Mouse (Mus musculus) midbrain, embryonic 12.5 days (tissue): ENCODE results near the gene Ccdc157. TPM values are rescaled to one million over a fixed set of nuclear protein-coding genes. Genes with fewer than 3 reads are reported as not detected.
"Not testable (repeated sequence)": the region's sequence is repeated elsewhere in the genome, so short reads cannot be mapped to it uniquely, and the experiment has no call there.

ENCODE experiments used
- ATAC-seq: fragments of 200-750 bp; cut with Nextera tagmentation; 2 replicates; pipeline ENCODE4 v1.8.0; 2017; ENCODE audit warnings: low read depth, moderate TSS enrichment, moderate library complexity; ENCODE audit not compliant: low FRiP score
- H3K27ac ChIP-seq: fragments of 300-500 bp; sonication (generic); replicated peaks from 2 replicates; pipeline ENCODE4 v1.5.1; 2016; ENCODE audit warnings: mild to moderate bottlenecking
- H3K27me3 ChIP-seq: fragments of 300-500 bp; sonication (generic); 2 replicates; pipeline ENCODE4 v1.6.1; 2016; ENCODE audit warnings: mild to moderate bottlenecking
- H3K36me3 ChIP-seq: fragments of 300-500 bp; sonication (generic); 2 replicates; pipeline ENCODE4 v1.6.1; 2016
- H3K4me1 ChIP-seq: fragments of 300-500 bp; sonication (generic); 2 replicates; pipeline ENCODE4 v1.6.1; 2016
- H3K4me2 ChIP-seq: fragments of 300-500 bp; sonication (generic); replicated peaks from 2 replicates; pipeline ENCODE4 v1.6.1; 2016; ENCODE audit warnings: mild to moderate bottlenecking, moderate library complexity
- H3K4me3 ChIP-seq: fragments of 300-500 bp; sonication (generic); 2 replicates; pipeline ENCODE4 v1.5.1; 2016; ENCODE audit warnings: mild to moderate bottlenecking
- H3K9ac ChIP-seq: fragments of 300-500 bp; sonication (generic); replicated peaks from 2 replicates; pipeline ENCODE4 v1.6.1; 2016; ENCODE audit warnings: mild to moderate bottlenecking, moderate library complexity
- H3K9me3 ChIP-seq: fragments of 300-500 bp; sonication (generic); 2 replicates; pipeline ENCODE4 v1.6.1; 2016; ENCODE audit warnings: mild to moderate bottlenecking
- WGBS: fragments of 180-500 bp; shearing (Covaris S2); methylation state at CpG from one replicate; pipeline ENCODE4 v1.1.7; 2016; 5-methylcytosine and 5-hydroxymethylcytosine counted together
- polyA plus RNA-seq: library from polyadenylated mRNA; unstranded; fragments of >200 nt; fragmentation: Nextera tagmentation; extraction: Ambion mirVana; gene quantifications from 2 replicates; pipeline ENCODE4 v1.2.1, GENCODE M21; 2016

The Ccdc157 gene
- polyA plus RNA-seq, 1 experiment from 2014 or later: 8.1 TPM

GRCm38 (mm10) chr11:4143281-4144062 lies 16.6 kb downstream of the Ccdc157 start:
- Histone ChIP-seq H3K4me2 (no peak overlapping the region), H3K27me3 (no peaks in the 10 kb centered on the region), H3K4me1 (no peaks in the 10 kb centered on the region), H3K9me3 (no peaks in the 10 kb centered on the region), H3K9ac (no peak overlapping the region), H3K27ac (no peak overlapping the region), H3K36me3 (peaks cover 64% of the 10 kb centered on the region), H3K4me3 (no peak overlapping the region)
- WGBS: 95% methylated on average over 21 of the region's 21 CpGs
- ATAC-seq: no peak

- Histone ChIP-seq H3K27me3 (no peaks in the 10 kb centered on the region), H3K27ac (no peak overlapping the region), H3K4me2 (no peak overlapping the region), H3K4me3 (no peak overlapping the region), H3K4me1 (peaks cover 3% of the 10 kb centered on the region; the same call in 1 of the 2 replicates), H3K9me3 (no peaks in the 10 kb centered on the region), H3K9ac (no peak overlapping the region), H3K36me3 (peaks cover 69% of the 10 kb centered on the region)
- ATAC-seq: no peak
- 86% methylated on average over 4 of the region's 4 CpGs for WGBS
These were observed 17.7 kb downstream of the Ccdc157 start for GRCm38 (mm10) chr11:4142352-4142751.

- Histone ChIP-seq H3K9ac (no peak overlapping the region), H3K36me3 (peaks cover 74% of the 10 kb centered on the region), H3K27me3 (no peaks in the 10 kb centered on the region), H3K27ac (no peak overlapping the region), H3K9me3 (no peaks in the 10 kb centered on the region), H3K4me2 (no peak overlapping the region), H3K4me3 (no peak overlapping the region), H3K4me1 (peaks cover 11% of the 10 kb centered on the region)
- ATAC-seq: no peak
These were observed 18.6 kb downstream of the Ccdc157 start for GRCm38 (mm10) chr11:4141505-4141904.

GRCm38 (mm10) chr11:4138964-4139363 lies 21.1 kb downstream of the Ccdc157 start:
- H3K4me1 ChIP-seq: peaks cover 20% of the 10 kb centered on the region
- H3K9me3 ChIP-seq: no peaks in the 10 kb centered on the region
- no peak overlapping the region for H3K4me2 ChIP-seq
- H3K36me3 ChIP-seq: peaks cover 67% of the 10 kb centered on the region
- no peaks in the 10 kb centered on the region for H3K27me3 ChIP-seq
- no peak overlapping the region for H3K9ac ChIP-seq
- H3K4me3 ChIP-seq: no peak overlapping the region
- WGBS: 68% methylated on average over 2 of the region's 2 CpGs
- no peak overlapping the region for H3K27ac ChIP-seq
- ATAC-seq: no peak

GRCm38 (mm10) chr11:4134986-4135935 lies 24.8 kb downstream of the Ccdc157 start, which contains the start of gene Rnf215:
Gene Rnf215, plus strand, starts transcription at chr11:4135202.
- WGBS: 2% methylated on average over 66 of the region's 66 CpGs
- peak within 1 kb of the TSS; percentile 77 for H3K4me2 ChIP-seq
- peak; percentile 94 for ATAC-seq
- H3K27me3 ChIP-seq: peaks cover 2% of the 10 kb centered on the region; the same call in 1 of the 2 replicates
- peak within 1 kb of the TSS; percentile 90 for H3K4me3 ChIP-seq
- H3K4me1 ChIP-seq: peaks cover 20% of the 10 kb centered on the region
- peaks cover 30% of the 10 kb centered on the region for H3K36me3 ChIP-seq
- H3K27ac ChIP-seq: peak within 1 kb of the TSS; percentile 86
- H3K9ac ChIP-seq: peak within 1 kb of the TSS; percentile 97
- H3K9me3 ChIP-seq: 0 out of 2 replicates have a peak, but pooled peaks cover 3% of the 10 kb centered on the region

- 63% methylated on average over 6 of the region's 6 CpGs for WGBS
- Histone ChIP-seq H3K36me3 (peaks cover 22% of the 10 kb centered on the region), H3K27ac (no peak overlapping the region), H3K9me3 (0 out of 2 replicates have a peak, but pooled peaks cover 3% of the 10 kb centered on the region), H3K9ac (peak overlapping the region; percentile 97; the same call in 1 of the 2 replicates), H3K4me2 (0 out of 2 replicates have a peak overlapping the region, but pooled peaks have one; percentile 77), H3K4me3 (peak overlapping the region; percentile 90; the same call in 1 of the 2 replicates), H3K4me1 (peaks cover 20% of the 10 kb centered on the region), H3K27me3 (peaks cover 4% of the 10 kb centered on the region; the same call in 1 of the 2 replicates)
- no peak; the same call in 1 of the 2 replicates for ATAC-seq
These were observed 25.7 kb downstream of the Ccdc157 start for GRCm38 (mm10) chr11:4134400-4134799.

GRCm38 (mm10) chr11:4133450-4133849 lies 26.6 kb downstream of the Ccdc157 start:
- peaks cover 20% of the 10 kb centered on the region for H3K4me1 ChIP-seq
- H3K4me2 ChIP-seq: no peak overlapping the region
- no peak overlapping the region for H3K4me3 ChIP-seq
- peaks cover 4% of the 10 kb centered on the region; the same call in 1 of the 2 replicates for H3K27me3 ChIP-seq
- no peak overlapping the region for H3K27ac ChIP-seq
- H3K9me3 ChIP-seq: 0 out of 2 replicates have a peak, but pooled peaks cover 3% of the 10 kb centered on the region
- H3K9ac ChIP-seq: no peak overlapping the region
- 52% methylated on average over 3 of the region's 3 CpGs for WGBS
- H3K36me3 ChIP-seq: peaks cover 13% of the 10 kb centered on the region; the same call in 1 of the 2 replicates
- no peak for ATAC-seq

- 92% methylated on average over 4 of the region's 4 CpGs for WGBS
- H3K27ac ChIP-seq, ATAC-seq, H3K9me3 ChIP-seq, H3K9ac ChIP-seq, H3K4me3 ChIP-seq, H3K4me1 ChIP-seq, H3K4me2 ChIP-seq, H3K27me3 ChIP-seq, H3K36me3 ChIP-seq: not testable (repeated sequence)
These were observed 31.6 kb downstream of the Ccdc157 start for GRCm38 (mm10) chr11:4128461-4128860.

- Histone ChIP-seq H3K9ac (no peak overlapping the region), H3K27ac (no peak overlapping the region), H3K4me1 (no peaks in the 10 kb centered on the region), H3K4me3 (no peak overlapping the region), H3K36me3 (no peaks in the 10 kb centered on the region), H3K4me2 (no peak overlapping the region), H3K9me3 (peaks cover 3% of the 10 kb centered on the region; the same call in 1 of the 2 replicates), H3K27me3 (peaks cover 4% of the 10 kb centered on the region; the same call in 1 of the 2 replicates)
- ATAC-seq: no peak
- WGBS: 87% methylated on average over 1 of the region's 1 CpGs
These were observed 33.0 kb downstream of the Ccdc157 start for GRCm38 (mm10) chr11:4127059-4127458.

- no peak overlapping the region for H3K9ac ChIP-seq
- 67% methylated on average over 5 of the region's 5 CpGs for WGBS
- H3K4me2 ChIP-seq: no peak overlapping the region
- no peak for ATAC-seq
- H3K9me3 ChIP-seq: peaks cover 3% of the 10 kb centered on the region; the same call in 1 of the 2 replicates
- no peak overlapping the region for H3K27ac ChIP-seq
- H3K27me3 ChIP-seq: peaks cover 12% of the 10 kb centered on the region
- no peaks in the 10 kb centered on the region for H3K4me1 ChIP-seq
- no peaks in the 10 kb centered on the region for H3K36me3 ChIP-seq
- no peak overlapping the region for H3K4me3 ChIP-seq
These were observed 36.2 kb downstream of the Ccdc157 start for GRCm38 (mm10) chr11:4123922-4124321.

- peaks cover 5% of the 10 kb centered on the region for H3K4me1 ChIP-seq
- ATAC-seq: no peak
- H3K4me2 ChIP-seq: no peak within 1 kb of the TSS
- no peaks in the 10 kb centered on the region for H3K36me3 ChIP-seq
- peaks cover 19% of the 10 kb centered on the region for H3K27me3 ChIP-seq
- 63% methylated on average over 10 of the region's 10 CpGs for WGBS
- no peak within 1 kb of the TSS for H3K27ac ChIP-seq
- H3K9me3 ChIP-seq: peaks cover 3% of the 10 kb centered on the region; the same call in 1 of the 2 replicates
- no peak within 1 kb of the TSS for H3K4me3 ChIP-seq
- no peak within 1 kb of the TSS for H3K9ac ChIP-seq
These were observed 37.1 kb downstream of the Ccdc157 start, which contains the start of gene Sec14l2 for GRCm38 (mm10) chr11:4122742-4123579. Gene Sec14l2, minus strand, starts transcription at chr11:4123415.
